Mouse (Mus musculus) macrophage (primary cell): ENCODE results near the gene Tcl1. TPM values are rescaled to one million over a fixed set of nuclear protein-coding genes. Genes with fewer than 3 reads are reported as not detected.

Experiments used
- H3K27ac ChIP-seq: fragments of 350-480 bp; formaldehyde crosslinking; 2 replicates; pipeline ENCODE4 v1.9.0; 2021
- H3K36me3 ChIP-seq: fragments of 350-480 bp; formaldehyde crosslinking; 2 replicates; pipeline ENCODE4 v1.9.0; 2021; ENCODE audit errors: inconsistent target
- H3K4me3 ChIP-seq: fragments of 350-480 bp; formaldehyde crosslinking; 2 replicates; pipeline ENCODE4 v1.9.0; 2021; ENCODE audit errors: inconsistent target
- H3K79me2 ChIP-seq: fragments of 350-480 bp; formaldehyde crosslinking; 2 replicates; pipeline ENCODE4 v1.9.0; 2021; ENCODE audit errors: inconsistent target
- WGBS: methylation state at CpG from one replicate; pipeline ENCODE4 v1.1.7; 2026; ENCODE audit warnings: inconsistent platforms; ENCODE audit not compliant: missing documents; 5-methylcytosine and 5-hydroxymethylcytosine counted together
- polyA plus RNA-seq: library from polyadenylated mRNA; stranded (reverse); fragments of 250-400 nt; gene quantifications from 3 replicates; pipeline ENCODE4 v1.2.4, GENCODE M21; 2018; ENCODE audit warnings: inconsistent platforms
- total RNA-seq, 78 experiments: library from RNA; depleted of rRNA; stranded (reverse); fragments of 250-400 nt; gene quantifications; 1 replicate in 9 of 78; 2 replicates in 24 of 78; 3 replicates in 43 of 78; 4 replicates in 2 of 78; pipeline ENCODE4 v1.2.4; 2018; ENCODE audit warnings: inconsistent platforms in 56 of 78

The Tcl1 gene
- not detected for total RNA-seq (2018; cell fraction: chromatin; rRNA removed)
- not detected for total RNA-seq (2018; cell fraction: cytosol; rRNA removed)
- total RNA-seq (2018; cell fraction: nucleus; rRNA removed), result not detected
- polyA plus RNA-seq, result not detected in 3 replicates

DNA sequence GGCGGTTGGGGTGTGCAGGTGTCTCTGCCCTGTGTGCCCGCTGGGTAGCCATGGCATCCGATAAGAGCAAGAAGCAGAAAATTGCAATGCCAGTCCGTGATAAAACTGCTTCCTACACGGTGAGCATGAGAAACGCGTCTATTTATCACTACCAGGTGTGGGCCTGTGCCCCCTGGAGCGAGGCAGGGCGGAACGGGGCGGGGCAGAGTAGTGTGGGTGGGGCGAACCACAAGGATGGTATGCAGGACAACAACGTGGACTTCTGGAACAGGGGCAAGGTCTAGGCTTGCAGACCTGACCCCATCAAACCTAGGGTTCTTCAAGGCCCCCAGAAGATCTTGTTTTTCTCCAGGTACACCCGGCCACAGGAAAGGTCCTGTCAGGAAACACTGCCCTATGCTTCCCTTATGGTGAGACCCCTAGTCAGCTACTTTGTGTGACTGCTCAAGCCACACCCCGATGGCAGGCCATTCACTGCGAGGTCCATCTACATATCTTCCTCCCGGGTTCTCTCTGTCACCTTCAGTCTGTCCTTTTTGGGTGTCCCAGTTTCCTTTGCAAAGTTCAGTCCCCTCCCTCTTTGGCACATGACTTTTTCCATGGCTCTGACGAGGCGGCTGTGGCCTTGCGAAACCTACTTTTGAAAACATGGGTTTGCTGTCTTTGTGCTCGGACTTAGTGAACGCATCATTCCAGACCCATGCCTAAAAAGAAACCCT lies at the start of gene Tcl1:
Gene Tcl1, minus strand, starts transcription at position 193 of the 719 bp plus-strand sequence.
- Histone ChIP-seq H3K79me2 (no peaks in the 10 kb centered on the region), H3K4me3 (no peak within 1 kb of the TSS), H3K36me3 (no peaks in the 10 kb centered on the region), H3K27ac (no peak within 1 kb of the TSS)
- 91% methylated on average over 22 of the region's 22 CpGs for WGBS

GRCm38 (mm10) chr12:105271016-105271965 lies 48.7 kb upstream of the Tcl1 start:
- Histone ChIP-seq H3K36me3 (no peaks in the 10 kb centered on the region), H3K4me3 (no peak overlapping the region), H3K27ac (no peak overlapping the region), H3K79me2 (no peaks in the 10 kb centered on the region)
- WGBS, result 65% methylated on average over 17 of the region's 17 CpGs

DNA sequence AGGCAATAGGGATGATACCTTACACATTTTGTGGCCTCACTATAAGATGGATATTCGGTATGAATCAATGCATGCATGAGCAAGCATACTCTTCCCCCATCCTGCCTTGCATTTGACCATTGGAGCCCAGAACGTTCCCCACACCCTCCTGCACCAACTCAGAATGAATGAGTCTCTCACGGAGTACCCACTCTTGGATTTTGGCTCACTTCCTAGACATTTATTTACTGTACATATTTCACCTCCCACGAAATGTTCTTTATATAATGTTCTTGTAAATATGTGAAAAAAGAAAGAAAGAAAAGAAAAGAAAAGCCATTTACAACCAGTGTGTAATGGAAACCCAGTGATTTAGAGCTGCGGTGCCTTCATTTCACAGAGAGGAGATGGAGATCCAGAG lies 44.5 kb upstream of the Tcl1 start:
- WGBS, result 83% methylated on average over 5 of the region's 5 CpGs
- Histone ChIP-seq H3K79me2 (no peaks in the 10 kb centered on the region), H3K27ac (no peak overlapping the region), H3K4me3 (no peak overlapping the region), H3K36me3 (no peaks in the 10 kb centered on the region)

GRCm38 (mm10) chr12:105266096-105266495 lies 43.5 kb upstream of the Tcl1 start:
- 7% methylated on average over 3 of the region's 3 CpGs for WGBS
- Histone ChIP-seq H3K36me3 (no peaks in the 10 kb centered on the region), H3K79me2 (no peaks in the 10 kb centered on the region), H3K4me3 (no peak overlapping the region), H3K27ac (no peak overlapping the region)

GRCm38 (mm10) chr12:105259221-105259620 lies 36.6 kb upstream of the Tcl1 start:
- no peak overlapping the region for H3K4me3 ChIP-seq
- H3K27ac ChIP-seq, result no peak overlapping the region
- H3K79me2 ChIP-seq, result no peaks in the 10 kb centered on the region
- no peaks in the 10 kb centered on the region for H3K36me3 ChIP-seq
- WGBS, result 32% methylated on average over 3 of the region's 4 CpGs

- Histone ChIP-seq H3K79me2 (no peaks in the 10 kb centered on the region), H3K27ac (no peak overlapping the region), H3K4me3 (no peak overlapping the region), H3K36me3 (no peaks in the 10 kb centered on the region)
- WGBS, result 18% methylated on average over 9 of the region's 9 CpGs
These were observed 36.2 kb upstream of the Tcl1 start for GRCm38 (mm10) chr12:105258787-105259186.

- Histone ChIP-seq H3K27ac (no peak overlapping the region), H3K4me3 (no peak overlapping the region), H3K79me2 (no peaks in the 10 kb centered on the region), H3K36me3 (no peaks in the 10 kb centered on the region)
- WGBS, result 90% methylated on average over 3 of the region's 3 CpGs
These were observed 31.2 kb upstream of the Tcl1 start for GRCm38 (mm10) chr12:105253796-105254195.

DNA sequence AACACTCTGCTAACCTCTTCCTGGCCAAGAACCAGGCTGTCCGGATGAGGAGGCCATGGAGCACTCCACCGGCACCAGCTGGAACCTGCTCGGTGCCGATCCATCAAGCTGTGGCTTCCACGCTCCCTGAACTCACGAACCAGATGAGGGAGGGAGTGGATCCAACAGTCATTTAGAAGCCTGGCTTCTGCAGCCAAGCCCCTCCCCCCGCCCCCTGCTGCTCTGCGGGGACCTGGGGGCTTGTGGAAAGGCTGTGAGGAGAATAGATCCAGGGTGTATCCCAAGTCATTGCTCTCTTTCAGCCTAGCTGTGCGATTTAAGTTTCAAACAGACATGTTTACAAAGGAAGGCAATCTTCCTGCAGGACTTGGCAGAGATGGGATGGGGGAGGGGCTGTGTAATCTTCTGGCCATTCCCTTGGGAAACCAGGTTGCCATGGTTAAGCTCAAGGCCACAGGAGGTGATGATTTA lies 26.2 kb upstream of the Tcl1 start:
- no peak overlapping the region for H3K4me3 ChIP-seq
- H3K79me2 ChIP-seq, result no peaks in the 10 kb centered on the region
- H3K27ac ChIP-seq, result no peak overlapping the region
- no peaks in the 10 kb centered on the region for H3K36me3 ChIP-seq
- 19% methylated on average over 9 of the region's 9 CpGs for WGBS

- H3K4me3 ChIP-seq, result no peak overlapping the region
- WGBS, result 94% methylated on average over 9 of the region's 9 CpGs
- H3K27ac ChIP-seq, result no peak overlapping the region
- no peaks in the 10 kb centered on the region for H3K36me3 ChIP-seq
- H3K79me2 ChIP-seq, result no peaks in the 10 kb centered on the region
These were observed 16.5 kb upstream of the Tcl1 start for GRCm38 (mm10) chr12:105239060-105239459.

DNA sequence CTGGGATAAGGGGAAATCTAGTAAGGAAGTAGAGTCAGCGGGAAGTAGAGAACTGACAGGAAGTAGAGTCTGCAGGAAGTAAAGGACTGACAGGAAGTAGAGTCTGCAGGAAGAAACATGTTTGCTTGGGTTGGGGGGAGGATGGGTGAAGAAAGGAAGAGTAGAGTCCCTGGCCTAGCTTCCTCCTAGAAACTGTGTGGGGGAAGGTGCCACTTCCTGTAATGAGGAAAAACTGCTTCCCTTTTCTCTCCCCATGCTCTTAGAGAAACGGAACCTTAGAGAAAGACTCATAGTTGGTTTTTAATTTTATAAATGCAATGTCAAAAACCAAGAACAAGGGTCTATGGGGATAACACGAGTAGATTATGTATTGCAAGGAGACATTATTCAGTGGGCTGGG lies 12.5 kb upstream of the Tcl1 start:
- Histone ChIP-seq H3K27ac (no peak overlapping the region), H3K36me3 (no peaks in the 10 kb centered on the region), H3K79me2 (no peaks in the 10 kb centered on the region), H3K4me3 (no peak overlapping the region)
- 46% methylated on average over 3 of the region's 3 CpGs for WGBS

DNA sequence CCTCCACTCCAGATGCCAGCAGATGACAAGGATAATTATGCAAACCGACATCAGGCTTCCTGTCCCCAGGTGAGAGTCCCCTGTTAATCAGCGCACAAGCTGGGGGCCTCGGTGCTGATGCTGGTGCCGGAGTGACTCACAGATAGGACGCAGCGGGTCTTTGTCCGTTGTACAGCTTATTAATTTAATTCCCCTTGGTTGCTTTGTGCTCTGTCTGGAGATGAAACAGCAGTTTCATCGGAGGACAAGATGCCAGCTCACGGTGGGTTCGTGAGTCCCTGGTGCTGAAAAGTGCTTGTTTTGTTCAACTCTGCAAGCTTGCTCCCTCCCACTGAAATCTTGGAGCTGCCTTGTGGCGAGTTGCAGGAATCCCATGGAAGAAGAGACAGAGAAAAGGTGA lies 11.8 kb upstream of the Tcl1 start:
- Histone ChIP-seq H3K79me2 (no peaks in the 10 kb centered on the region), H3K36me3 (no peaks in the 10 kb centered on the region), H3K27ac (no peak overlapping the region), H3K4me3 (no peak overlapping the region)
- 69% methylated on average over 8 of the region's 11 CpGs for WGBS

DNA sequence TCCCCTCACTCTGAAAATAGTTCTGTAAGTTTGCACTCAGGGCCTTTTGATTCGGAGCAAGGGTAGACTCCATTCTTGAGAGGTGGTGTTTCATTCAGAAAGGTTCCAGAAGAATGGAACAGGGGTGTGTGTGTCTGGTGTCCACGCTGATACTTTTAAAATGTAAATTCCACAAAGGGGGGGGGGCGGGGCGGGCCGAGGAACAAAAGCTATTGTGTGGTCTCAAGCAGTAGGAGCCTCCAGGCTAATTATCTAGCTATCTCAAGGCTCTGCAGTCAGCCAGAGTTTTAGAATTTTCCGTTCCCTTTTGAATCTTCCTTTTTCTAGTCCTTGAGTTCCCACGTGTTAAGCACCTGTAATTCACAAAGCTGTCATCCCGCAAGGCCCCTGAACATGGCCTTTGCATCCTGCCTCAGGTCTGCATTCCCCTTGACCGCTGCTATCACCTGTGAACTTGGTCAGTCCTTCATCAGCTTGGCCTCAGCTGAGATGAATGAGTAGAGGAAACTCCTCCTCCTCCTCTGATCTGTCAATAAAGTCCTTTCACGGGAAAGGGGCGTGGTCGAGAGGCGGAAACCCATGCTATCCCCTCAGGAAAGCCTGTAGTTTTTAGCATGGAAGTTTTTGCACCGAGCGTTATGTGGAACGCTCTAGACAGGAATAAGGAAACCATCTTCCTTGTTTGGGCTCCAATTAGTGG lies 2.2 kb upstream of the Tcl1 start:
- H3K27ac ChIP-seq, result no peak overlapping the region
- no peak overlapping the region for H3K4me3 ChIP-seq
- H3K79me2 ChIP-seq, result no peaks in the 10 kb centered on the region
- WGBS, result 58% methylated on average over 16 of the region's 16 CpGs
- H3K36me3 ChIP-seq, result no peaks in the 10 kb centered on the region

- 89% methylated on average over 7 of the region's 7 CpGs for WGBS
- no peak overlapping the region for H3K4me3 ChIP-seq
- no peaks in the 10 kb centered on the region for H3K36me3 ChIP-seq
- H3K79me2 ChIP-seq, result no peaks in the 10 kb centered on the region
- H3K27ac ChIP-seq, result no peak overlapping the region
These were observed 5.4 kb downstream of the Tcl1 start for GRCm38 (mm10) chr12:105217101-105217760.

DNA sequence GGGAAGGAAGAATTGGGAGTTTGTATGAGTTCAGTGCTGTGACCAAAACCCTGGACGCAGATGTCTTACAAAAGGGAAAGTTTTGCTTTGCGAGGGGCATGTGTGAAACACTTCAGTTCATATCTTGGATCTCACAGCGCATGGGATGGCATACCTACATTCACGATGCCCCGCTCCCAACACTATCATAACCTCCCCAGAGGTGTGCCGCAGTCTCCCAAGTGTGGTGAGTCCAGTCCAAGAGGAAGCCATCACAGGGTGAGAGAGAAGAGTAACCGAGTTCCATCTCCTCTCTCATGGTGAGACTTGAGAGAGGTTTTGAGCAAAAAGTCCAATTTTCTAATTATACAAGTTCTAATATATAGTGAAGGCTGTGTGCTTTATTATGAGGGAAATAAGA lies 13.4 kb downstream of the Tcl1 start:
- H3K27ac ChIP-seq, result no peak overlapping the region

More for the DNA sequence above, 13.4 kb downstream of the Tcl1 start:
- Histone ChIP-seq H3K36me3 (no peaks in the 10 kb centered on the region), H3K4me3 (no peak overlapping the region), H3K79me2 (no peaks in the 10 kb centered on the region)
- 99% methylated on average over 7 of the region's 7 CpGs for WGBS
